ENCODE assay signal across 13 mouse cellular contexts in genomic region chr15:83026129-83026528, GRCm38 (mm10). TPM values are rescaled to one million over a fixed set of nuclear protein-coding genes. Genes with fewer than 3 reads are reported as not detected.
DNase-seq lines count a peak whose midpoint lies in the region; ATAC-seq lines count a peak whose summit lies in the region.
"Had no signal": no experiment of that assay in that cellular context is flagged by ENCODE, and none has a peak within 500 bp of the region (broad histone marks: within the 10 kb centered on the region; RNA-seq: fewer than 3 reads in every experiment).

No protein-coding gene starts in this region.

- H3K27ac ChIP-seq in heart, embryonic 10.5 days, result peak overlapping the region; percentile 17; the same call in 1 of the 2 replicates
- no peak overlapping the region for H3K27ac ChIP-seq in midbrain, embryonic 12.5 days (replicated peaks)
- no peak overlapping the region for H3K27ac ChIP-seq in midbrain, embryonic 16.5 days (ENCODE audit: low read length)
- H3K27ac ChIP-seq in embryonic facial prominence, embryonic 12.5 days, result peak overlapping the region; percentile 67; the same call in 1 of the 2 replicates
- no peak overlapping the region for H3K27ac ChIP-seq in limb, embryonic 15.5 days
- H3K27ac ChIP-seq: heart, adult 2 months; liver, embryonic 13.5 days had no signal

- no peak for DNase-seq in heart, embryonic 10.5 days (ENCODE audit: low spot score)
- DNase-seq in heart, postnatal 14 days, result no peak
- no peak for DNase-seq in adipocyte (ENCODE audit: low spot score)
- no peak for DNase-seq in Muller cell, postnatal 12 days (ENCODE audit: inconsistent ontology term)
- DNase-seq: B cell, adult 2 months; cerebellum, adult 18-20 months; heart, adult 2 months; liver, embryonic 13.5 days; lung, postnatal 14 days had no signal

- ATAC-seq in midbrain, embryonic 12.5 days (ENCODE audit: low FRiP score, low read depth), result no peak
- no peak for ATAC-seq in midbrain, embryonic 16.5 days
- no peak for ATAC-seq in embryonic facial prominence, embryonic 12.5 days (ENCODE audit: insufficient number of reproducible peaks, insufficient read depth, low FRiP score, low TSS enrichment)
- ATAC-seq in limb, embryonic 15.5 days (ENCODE audit: insufficient number of reproducible peaks, low FRiP score, low TSS enrichment, low read depth), result no peak

- peaks cover 60% of the 10 kb centered on the region for H3K4me1 ChIP-seq in heart, embryonic 10.5 days
- H3K4me1 ChIP-seq in midbrain, embryonic 12.5 days, result peaks cover 45% of the 10 kb centered on the region
- H3K4me1 ChIP-seq in midbrain, embryonic 16.5 days (ENCODE audit: control insufficient read depth, insufficient read depth, low read length), result peaks cover 35% of the 10 kb centered on the region
- peaks cover 46% of the 10 kb centered on the region for H3K4me1 ChIP-seq in embryonic facial prominence, embryonic 12.5 days
- peaks cover 44% of the 10 kb centered on the region for H3K4me1 ChIP-seq in limb, embryonic 15.5 days

- H3K4me3 ChIP-seq in heart, embryonic 10.5 days, result 0 out of 2 replicates have a peak overlapping the region, but pooled peaks have one; percentile 7
- no peak overlapping the region for H3K4me3 ChIP-seq in midbrain, embryonic 12.5 days
- no peak overlapping the region for H3K4me3 ChIP-seq in midbrain, embryonic 16.5 days (ENCODE audit: low read depth, low read length)
- H3K4me3 ChIP-seq in embryonic facial prominence, embryonic 12.5 days, result no peak overlapping the region
- peak overlapping the region; percentile 11; the same call in 1 of the 2 replicates for H3K4me3 ChIP-seq in limb, embryonic 15.5 days
- H3K4me3 ChIP-seq: heart, adult 2 months; liver, embryonic 13.5 days had no signal

- no peaks in the 10 kb centered on the region for H3K9me3 ChIP-seq in heart, embryonic 10.5 days
- no peaks in the 10 kb centered on the region for H3K9me3 ChIP-seq in midbrain, embryonic 12.5 days
- no peaks in the 10 kb centered on the region for H3K9me3 ChIP-seq in midbrain, embryonic 16.5 days (replicated peaks; ENCODE audit: control insufficient read depth, low read length, poor library complexity, severe bottlenecking)
- H3K9me3 ChIP-seq in embryonic facial prominence, embryonic 12.5 days, result no peaks in the 10 kb centered on the region
- no peaks in the 10 kb centered on the region for H3K9me3 ChIP-seq in limb, embryonic 15.5 days
- H3K9me3 ChIP-seq: liver, embryonic 13.5 days had no signal

- intact Hi-C loops in heart, postnatal 14 days (cut with DNase I), result no loop called here

- H3K9ac ChIP-seq in midbrain, embryonic 12.5 days (replicated peaks), result 0 out of 2 replicates have a peak overlapping the region, but pooled peaks have one; percentile 0
- H3K9ac ChIP-seq in midbrain, embryonic 16.5 days (ENCODE audit: low read depth, low read length), result no peak overlapping the region
- no peak overlapping the region for H3K9ac ChIP-seq in embryonic facial prominence, embryonic 12.5 days
- no peak overlapping the region for H3K9ac ChIP-seq in limb, embryonic 15.5 days
- H3K9ac ChIP-seq: liver, embryonic 13.5 days had no signal

- H3K27me3 ChIP-seq in heart, embryonic 10.5 days (ENCODE audit: insufficient read depth, poor library complexity, severe bottlenecking), result peaks cover 69% of the 10 kb centered on the region
- peaks cover 57% of the 10 kb centered on the region for H3K27me3 ChIP-seq in midbrain, embryonic 12.5 days
- no peaks in the 10 kb centered on the region for H3K27me3 ChIP-seq in midbrain, embryonic 16.5 days (ENCODE audit: control insufficient read depth, insufficient read depth, low read depth, low read length)
- 0 out of 2 replicates have a peak, but pooled peaks cover 2% of the 10 kb centered on the region for H3K27me3 ChIP-seq in embryonic facial prominence, embryonic 12.5 days
- no peaks in the 10 kb centered on the region for H3K27me3 ChIP-seq in limb, embryonic 15.5 days
- H3K27me3 ChIP-seq: liver, embryonic 13.5 days had no signal

- WGBS in heart, embryonic 10.5 days, result 56% methylated on average over 8 of the region's 8 CpGs
- WGBS in midbrain, embryonic 12.5 days, result 57% methylated on average over 8 of the region's 8 CpGs
- 35% methylated on average over 8 of the region's 8 CpGs for WGBS in midbrain, embryonic 16.5 days
- 46% methylated on average over 8 of the region's 8 CpGs for WGBS in embryonic facial prominence, embryonic 12.5 days
- 41% methylated on average over 8 of the region's 8 CpGs for WGBS in limb, embryonic 15.5 days

- H3K36me3 ChIP-seq in heart, embryonic 10.5 days, result no peaks in the 10 kb centered on the region
- no peaks in the 10 kb centered on the region for H3K36me3 ChIP-seq in midbrain, embryonic 12.5 days
- H3K36me3 ChIP-seq in midbrain, embryonic 16.5 days (ENCODE audit: control insufficient read depth, insufficient read depth, low read length), result no peaks in the 10 kb centered on the region
- no peaks in the 10 kb centered on the region for H3K36me3 ChIP-seq in embryonic facial prominence, embryonic 12.5 days
- H3K36me3 ChIP-seq in limb, embryonic 15.5 days, result no peaks in the 10 kb centered on the region
- H3K36me3 ChIP-seq: liver, embryonic 13.5 days had no signal

- H3K4me2 ChIP-seq in midbrain, embryonic 12.5 days (replicated peaks), result no peak overlapping the region
- H3K4me2 ChIP-seq in midbrain, embryonic 16.5 days (ENCODE audit: low read length), result no peak overlapping the region
- H3K4me2 ChIP-seq in embryonic facial prominence, embryonic 12.5 days (replicated peaks), result no peak overlapping the region
- H3K4me2 ChIP-seq in limb, embryonic 15.5 days, result peak overlapping the region; percentile 33; the same call in 1 of the 2 replicates
- H3K4me2 ChIP-seq: liver, embryonic 13.5 days had no signal

RNA-seq across cellular contexts. Expression of gene Nfam1, which starts 7.0 kb away (rescaled TPM):
- 2.0 and 3.4 TPM in 2 replicates for polyA plus RNA-seq in heart, embryonic 10.5 days (2016; fragmentation: Nextera tagmentation; extraction: Ambion mirVana)
- 1 to 10 TPM; 2.2 to 2.4 TPM for total RNA-seq in heart, postnatal 14 days (2021)
- polyA plus RNA-seq in midbrain, embryonic 12.5 days (2016; fragmentation: Nextera tagmentation; extraction: Ambion mirVana), result 3.3 and 4.2 TPM in 2 replicates
- polyA plus RNA-seq in midbrain, embryonic 16.5 days (2015; fragmentation: Nextera tagmentation; extraction: Ambion mirVana), result 2.6 and 3.0 TPM in 2 replicates
- 2.3 and 3.0 TPM in 2 replicates for polyA plus RNA-seq in embryonic facial prominence, embryonic 12.5 days (2016; fragmentation: Nextera tagmentation; extraction: Ambion mirVana)
- polyA plus RNA-seq in limb, embryonic 15.5 days (2015; fragmentation: Nextera tagmentation; extraction: Ambion mirVana), result 4.7 and 5.2 TPM in 2 replicates

RNA-seq across cellular contexts. Expression of gene Tcf20, which starts 38.5 kb away (rescaled TPM):
- 4.0 and 6.0 TPM in 2 replicates for polyA plus RNA-seq in heart, embryonic 10.5 days (2016; fragmentation: Nextera tagmentation; extraction: Ambion mirVana)
- 10 to 100 TPM; 49.9 to 59.1 TPM for total RNA-seq in heart, postnatal 14 days (2021)
- 13.7 TPM in 2 replicates for polyA plus RNA-seq in midbrain, embryonic 12.5 days (2016; fragmentation: Nextera tagmentation; extraction: Ambion mirVana)
- 13.0 and 13.6 TPM in 2 replicates for polyA plus RNA-seq in midbrain, embryonic 16.5 days (2015; fragmentation: Nextera tagmentation; extraction: Ambion mirVana)
- 13.9 and 15.1 TPM in 2 replicates for polyA plus RNA-seq in embryonic facial prominence, embryonic 12.5 days (2016; fragmentation: Nextera tagmentation; extraction: Ambion mirVana)
- polyA plus RNA-seq in limb, embryonic 15.5 days (2015; fragmentation: Nextera tagmentation; extraction: Ambion mirVana), result 8.5 and 10.5 TPM in 2 replicates

Comparison
In these comparisons a context has a peak if more than half of its experiments do, and no peak if none do; other contexts are left out.
1. H3K27ac ChIP-seq: peak in heart, embryonic 10.5 days (single experiment) and embryonic facial prominence, embryonic 12.5 days (single experiment); none in midbrain, embryonic 12.5 days (single experiment), midbrain, embryonic 16.5 days (single experiment) and limb, embryonic 15.5 days (single experiment).
2. H3K4me3 ChIP-seq: peak in heart, embryonic 10.5 days (single experiment) and limb, embryonic 15.5 days (single experiment); none in midbrain, embryonic 12.5 days (single experiment), midbrain, embryonic 16.5 days (single experiment) and embryonic facial prominence, embryonic 12.5 days (single experiment).